In genomic region chr6:141148417-141149169, GRCm38 (mm10) we compare ENCODE assay signal across 18 mouse cellular contexts.
DNase-seq lines count a peak whose midpoint lies in the region; ATAC-seq lines count a peak whose summit lies in the region.
"Had no signal": no experiment of that assay in that cellular context is flagged by ENCODE, and none has a peak within 500 bp of the region (broad histone marks: within the 10 kb centered on the region; RNA-seq: fewer than 3 reads in every experiment).

No protein-coding gene starts in this region.

- no peak for DNase-seq in midbrain, embryonic 11.5 days (ENCODE audit: low spot score, missing footprints)
- DNase-seq in midbrain, embryonic 10.5 days (ENCODE audit: low spot score), result no peak
- DNase-seq in intestine, embryonic 14.5 days (ENCODE audit: low spot score), result no peak
- no peak for DNase-seq in right cerebral cortex, adult 18-20 months
- no peak for DNase-seq in gastrocnemius, adult 18-20 months (ENCODE audit: low spot score)
- DNase-seq in urinary bladder, adult 2 months (ENCODE audit: low spot score), result no peak
- DNase-seq: adrenal gland, postnatal 10 days; cerebellum, adult 11 months; cerebellum, postnatal 10 days; gastrocnemius, postnatal 14 days; heart, adult 2 months; kidney, postnatal 36 days; lung, adult 18-20 months; lung, postnatal 14 days had no signal

- H3K4me3 ChIP-seq in midbrain, embryonic 11.5 days (ENCODE audit: low read depth, low read length), result no peak overlapping the region
- H3K4me3 ChIP-seq in midbrain, embryonic 10.5 days, result no peak overlapping the region
- H3K4me3 ChIP-seq in intestine, embryonic 14.5 days (ENCODE audit: low read depth, low read length), result no peak overlapping the region
- no peak overlapping the region for H3K4me3 ChIP-seq in midbrain, embryonic 15.5 days
- H3K4me3 ChIP-seq: heart, adult 2 months; neural tube, embryonic 15.5 days had no signal

- no peak overlapping the region for H3K9ac ChIP-seq in midbrain, embryonic 11.5 days (ENCODE audit: low read length)
- no peak overlapping the region for H3K9ac ChIP-seq in intestine, embryonic 14.5 days (ENCODE audit: low read length)
- H3K9ac ChIP-seq in midbrain, embryonic 15.5 days, result no peak overlapping the region
- H3K9ac ChIP-seq: neural tube, embryonic 15.5 days had no signal

- no peak overlapping the region for H3K4me2 ChIP-seq in midbrain, embryonic 11.5 days
- no peak overlapping the region for H3K4me2 ChIP-seq in intestine, embryonic 14.5 days (ENCODE audit: low read length)
- no peak overlapping the region for H3K4me2 ChIP-seq in midbrain, embryonic 15.5 days
- H3K4me2 ChIP-seq: liver, embryonic 11.5 days; neural tube, embryonic 15.5 days had no signal

- WGBS in midbrain, embryonic 11.5 days, result 53% methylated on average over 5 of the region's 5 CpGs
- WGBS in midbrain, embryonic 10.5 days, result 59% methylated on average over 5 of the region's 5 CpGs
- 75% methylated on average over 5 of the region's 5 CpGs for WGBS in intestine, embryonic 14.5 days
- WGBS in midbrain, embryonic 15.5 days, result 49% methylated on average over 5 of the region's 5 CpGs

- no peaks in the 10 kb centered on the region for H3K36me3 ChIP-seq in midbrain, embryonic 11.5 days (ENCODE audit: control insufficient read depth, insufficient read depth, low read length)
- H3K36me3 ChIP-seq in midbrain, embryonic 10.5 days, result no peaks in the 10 kb centered on the region
- H3K36me3 ChIP-seq in intestine, embryonic 14.5 days (ENCODE audit: control insufficient read depth, insufficient read depth, low read length), result no peaks in the 10 kb centered on the region
- H3K36me3 ChIP-seq in midbrain, embryonic 15.5 days (replicated peaks), result no peaks in the 10 kb centered on the region
- H3K36me3 ChIP-seq: neural tube, embryonic 15.5 days had no signal

- ATAC-seq in midbrain, embryonic 11.5 days (ENCODE audit: low FRiP score), result peak; percentile 55; the same call in 1 of the 2 replicates
- peak; percentile 49; the same call in 1 of the 2 replicates for ATAC-seq in intestine, embryonic 14.5 days (replicated peaks; ENCODE audit: low FRiP score, low TSS enrichment, low read depth)
- ATAC-seq in midbrain, embryonic 15.5 days (replicated peaks), result peak; percentile 69

- no peaks in the 10 kb centered on the region for H3K9me3 ChIP-seq in midbrain, embryonic 11.5 days (ENCODE audit: control insufficient read depth, low read length)
- no peaks in the 10 kb centered on the region for H3K9me3 ChIP-seq in midbrain, embryonic 10.5 days (replicated peaks)
- no peaks in the 10 kb centered on the region for H3K9me3 ChIP-seq in intestine, embryonic 14.5 days (ENCODE audit: control insufficient read depth, low read length)
- no peaks in the 10 kb centered on the region for H3K9me3 ChIP-seq in midbrain, embryonic 15.5 days
- H3K9me3 ChIP-seq: neural tube, embryonic 15.5 days had no signal

- no peak overlapping the region for H3K27ac ChIP-seq in midbrain, embryonic 11.5 days (ENCODE audit: low read depth, low read length)
- no peak overlapping the region for H3K27ac ChIP-seq in midbrain, embryonic 10.5 days (replicated peaks)
- H3K27ac ChIP-seq in intestine, embryonic 14.5 days (ENCODE audit: low read depth), result no peak overlapping the region
- H3K27ac ChIP-seq in midbrain, embryonic 15.5 days, result no peak overlapping the region
- H3K27ac ChIP-seq: heart, adult 2 months; neural tube, embryonic 15.5 days; stomach, postnatal 0 days had no signal

- no peaks in the 10 kb centered on the region for H3K27me3 ChIP-seq in midbrain, embryonic 11.5 days (ENCODE audit: control insufficient read depth, insufficient read depth, low read length)
- H3K27me3 ChIP-seq in midbrain, embryonic 10.5 days (ENCODE audit: low read depth, poor library complexity, severe bottlenecking), result no peaks in the 10 kb centered on the region
- no peaks in the 10 kb centered on the region for H3K27me3 ChIP-seq in intestine, embryonic 14.5 days (replicated peaks; ENCODE audit: control insufficient read depth, insufficient read depth, low read length)
- no peaks in the 10 kb centered on the region for H3K27me3 ChIP-seq in midbrain, embryonic 15.5 days (replicated peaks)
- H3K27me3 ChIP-seq: neural tube, embryonic 15.5 days had no signal

- H3K4me1 ChIP-seq in midbrain, embryonic 11.5 days (ENCODE audit: control insufficient read depth, insufficient read depth, low read length), result no peaks in the 10 kb centered on the region
- H3K4me1 ChIP-seq in midbrain, embryonic 10.5 days, result peaks cover 10% of the 10 kb centered on the region
- no peaks in the 10 kb centered on the region for H3K4me1 ChIP-seq in intestine, embryonic 14.5 days (replicated peaks; ENCODE audit: control insufficient read depth, insufficient read depth, low read length)
- peaks cover 4% of the 10 kb centered on the region; the same call in 1 of the 2 replicates for H3K4me1 ChIP-seq in midbrain, embryonic 15.5 days
- H3K4me1 ChIP-seq: neural tube, embryonic 15.5 days had no signal
